Mouse (Mus musculus) stomach, postnatal 0 days (tissue): Measurements from ENCODE around the gene Pgpep1. TPM values are rescaled to one million over a fixed set of nuclear protein-coding genes. Genes with fewer than 3 reads are reported as not detected.

Experiments used
- ATAC-seq: fragments of 200-750 bp; cut with Nextera tagmentation; 2 replicates; pipeline ENCODE4 v1.8.0; 2017; ENCODE audit not compliant: low FRiP score, low TSS enrichment
- DNase-seq: peaks from one replicate; pipeline ENCODE4 v3.0.0-alpha.2; 2016; ENCODE audit warnings: low spot score
- H3K27ac ChIP-seq: fragments of 300-500 bp; sonication (generic); replicated peaks from 2 replicates; pipeline ENCODE4 v1.5.1; 2014; ENCODE audit warnings: mild to moderate bottlenecking, control low read depth
- H3K27me3 ChIP-seq: fragments of 300-500 bp; sonication (generic); 2 replicates; pipeline ENCODE4 v1.6.1; 2014; ENCODE audit warnings: low read length; ENCODE audit not compliant: control insufficient read depth, insufficient read depth
- H3K36me3 ChIP-seq: fragments of 300-500 bp; sonication (generic); 2 replicates; pipeline ENCODE4 v1.6.1; 2014; ENCODE audit warnings: low read length, mixed read lengths; ENCODE audit not compliant: control insufficient read depth, insufficient read depth
- H3K4me1 ChIP-seq: fragments of 300-500 bp; sonication (generic); replicated peaks from 2 replicates; pipeline ENCODE4 v1.6.1; 2014; ENCODE audit warnings: antibody characterized with exemption; ENCODE audit not compliant: control insufficient read depth, insufficient read depth
- H3K4me2 ChIP-seq: fragments of 300-500 bp; sonication (generic); replicated peaks from 2 replicates; pipeline ENCODE4 v1.6.1; 2014; ENCODE audit warnings: low read depth, mild to moderate bottlenecking, control low read depth, moderate library complexity
- H3K4me3 ChIP-seq: fragments of 300-500 bp; sonication (generic); 2 replicates; pipeline ENCODE4 v1.5.1; 2014; ENCODE audit warnings: low read depth, low read length, control low read depth
- H3K9ac ChIP-seq: fragments of 300-500 bp; sonication (generic); 2 replicates; pipeline ENCODE4 v1.6.1; 2014; ENCODE audit warnings: mild to moderate bottlenecking, low read length, control low read depth, mixed read lengths
- H3K9me3 ChIP-seq: fragments of 300-500 bp; sonication (generic); 2 replicates; pipeline ENCODE4 v1.6.1; 2016; ENCODE audit warnings: low read length; ENCODE audit not compliant: control insufficient read depth
- CTCF ChIP-seq: IDR thresholded peaks from 2 replicates; pipeline ENCODE4 v1.5.1; 2016; ENCODE audit warnings: antibody characterized with exemption, low read depth, mild to moderate bottlenecking, moderate library complexity
- EP300 ChIP-seq: optimal IDR thresholded peaks from 2 replicates; pipeline ENCODE3; 2016; ENCODE audit warnings: antibody characterized with exemption
- WGBS: fragments of 180-500 bp; shearing (Covaris S2); extraction: QIAGEN DNeasy Blood & Tissue Kit; methylation state at CpG from one replicate; pipeline ENCODE4 v1.1.7; 2014; 5-methylcytosine and 5-hydroxymethylcytosine counted together
- polyA plus RNA-seq: library from polyadenylated mRNA; unstranded; fragments of >200 nt; fragmentation: Nextera tagmentation; extraction: Ambion mirVana; gene quantifications from 2 replicates; pipeline ENCODE4 v1.2.1, GENCODE M21; 2015

Gene Pgpep1
- polyA plus RNA-seq, 1 experiment from 2014 or later = 23.3 TPM

- no peak overlapping the region for H3K9ac ChIP-seq
- no peak overlapping the region for H3K27ac ChIP-seq
- H3K4me2 ChIP-seq = no peak overlapping the region
- 67% methylated on average over 2 of the region's 2 CpGs for whole genome bisulfite sequencing
- H3K36me3 ChIP-seq = peaks cover 11% of the 10 kb centered on the region
- TF ChIP-seq EP300 = no peak
- TF ChIP-seq CTCF = no peak
- DNase-seq (no peak), ATAC-seq (no peak)
- no peaks in the 10 kb centered on the region for H3K27me3 ChIP-seq
- no peaks in the 10 kb centered on the region for H3K9me3 ChIP-seq
- H3K4me3 ChIP-seq = no peak overlapping the region
- H3K4me1 ChIP-seq = peaks cover 8% of the 10 kb centered on the region; the same call in 1 of the 2 replicates
These were observed 4.7 kb downstream of the Pgpep1 start for GRCm38 (mm10) chr8:70655469-70655868.

GRCm38 (mm10) chr8:70654121-70654520 is 6.1 kb downstream of the Pgpep1 start:
- peaks cover 14% of the 10 kb centered on the region for H3K36me3 ChIP-seq
- 56% methylated on average over 1 of the region's 1 CpGs for WGBS
- H3K4me2 ChIP-seq = no peak overlapping the region

GRCm38 (mm10) chr8:70653226-70653625 is 7.0 kb downstream of the Pgpep1 start:
- no peaks in the 10 kb centered on the region for H3K9me3 ChIP-seq
- H3K4me1 ChIP-seq = peaks cover 11% of the 10 kb centered on the region
- TF ChIP-seq EP300 (no peak), CTCF (peak; percentile 90)
- no peak overlapping the region for H3K4me3 ChIP-seq
- H3K27me3 ChIP-seq = no peaks in the 10 kb centered on the region
- WGBS = 54% methylated on average over 2 of the region's 2 CpGs
- ATAC-seq (no peak), DNase-seq (peak; percentile 74)
- H3K27ac ChIP-seq = no peak overlapping the region
- H3K36me3 ChIP-seq = peaks cover 14% of the 10 kb centered on the region
- no peak overlapping the region for H3K9ac ChIP-seq
- H3K4me2 ChIP-seq = no peak overlapping the region

More at GRCm38 (mm10) chr8:70654121-70654520, 6.1 kb downstream of the Pgpep1 start:
- DNase-seq = no peak
- Histone ChIP-seq H3K4me3 (no peak overlapping the region), H3K27me3 (no peaks in the 10 kb centered on the region), H3K27ac (no peak overlapping the region), H3K9me3 (no peaks in the 10 kb centered on the region), H3K4me1 (peaks cover 6% of the 10 kb centered on the region), H3K9ac (no peak overlapping the region)
- TF ChIP-seq EP300 = no peak
- TF ChIP-seq CTCF = no peak
- ATAC-seq = no peak

- no peak overlapping the region for H3K4me3 ChIP-seq
- H3K27me3 ChIP-seq = no peaks in the 10 kb centered on the region
- H3K4me1 ChIP-seq = peaks cover 8% of the 10 kb centered on the region; the same call in 1 of the 2 replicates
- no peak for ATAC-seq
- H3K9ac ChIP-seq = no peak overlapping the region; the same call in 1 of the 2 replicates
- DNase-seq = no peak
- peaks cover 10% of the 10 kb centered on the region; the same call in 1 of the 2 replicates for H3K36me3 ChIP-seq
- no peaks in the 10 kb centered on the region for H3K9me3 ChIP-seq
- WGBS = 94% methylated on average over 17 of the region's 17 CpGs
- no peak overlapping the region for H3K27ac ChIP-seq
- TF ChIP-seq EP300 (no peak), CTCF (no peak)
- no peak overlapping the region for H3K4me2 ChIP-seq
These were observed 9.8 kb downstream of the Pgpep1 start for GRCm38 (mm10) chr8:70650351-70650750.

GRCm38 (mm10) chr8:70649324-70649723 is 10.9 kb downstream of the Pgpep1 start:
- peak; percentile 60 for ATAC-seq
- peaks cover 8% of the 10 kb centered on the region; the same call in 1 of the 2 replicates for H3K4me1 ChIP-seq
- no peaks in the 10 kb centered on the region for H3K27me3 ChIP-seq
- H3K27ac ChIP-seq = peak overlapping the region; percentile 20; the same call in 1 of the 2 replicates
- no peak overlapping the region for H3K9ac ChIP-seq
- peak; percentile 82 for DNase-seq
- 37% methylated on average over 4 of the region's 4 CpGs for WGBS
- H3K9me3 ChIP-seq = no peaks in the 10 kb centered on the region
- TF ChIP-seq CTCF (no peak), EP300 (no peak)
- no peak overlapping the region for H3K4me2 ChIP-seq
- H3K4me3 ChIP-seq = no peak overlapping the region
- H3K36me3 ChIP-seq = peaks cover 6% of the 10 kb centered on the region; the same call in 1 of the 2 replicates

- ATAC-seq = no peak
- no peak overlapping the region for H3K9ac ChIP-seq
These were observed 11.3 kb downstream of the Pgpep1 start for GRCm38 (mm10) chr8:70648921-70649320.

More at GRCm38 (mm10) chr8:70648921-70649320, 11.3 kb downstream of the Pgpep1 start:
- Histone ChIP-seq H3K4me3 (no peak overlapping the region), H3K27ac (peak overlapping the region; percentile 20; the same call in 1 of the 2 replicates), H3K27me3 (no peaks in the 10 kb centered on the region), H3K9me3 (no peaks in the 10 kb centered on the region), H3K36me3 (peaks cover 6% of the 10 kb centered on the region; the same call in 1 of the 2 replicates), H3K4me1 (peaks cover 8% of the 10 kb centered on the region; the same call in 1 of the 2 replicates), H3K4me2 (no peak overlapping the region)
- no peak for TF ChIP-seq CTCF
- 44% methylated on average over 3 of the region's 3 CpGs for WGBS
- no peak for DNase-seq
